Mouse (Mus musculus): ENCODE data around the gene Psapl1. TPM values are rescaled to one million over a fixed set of nuclear protein-coding genes. Genes with fewer than 3 reads are reported as not detected.

The Psapl1 gene
- polyA plus RNA-seq, 1 experiment = not detected

DNA sequence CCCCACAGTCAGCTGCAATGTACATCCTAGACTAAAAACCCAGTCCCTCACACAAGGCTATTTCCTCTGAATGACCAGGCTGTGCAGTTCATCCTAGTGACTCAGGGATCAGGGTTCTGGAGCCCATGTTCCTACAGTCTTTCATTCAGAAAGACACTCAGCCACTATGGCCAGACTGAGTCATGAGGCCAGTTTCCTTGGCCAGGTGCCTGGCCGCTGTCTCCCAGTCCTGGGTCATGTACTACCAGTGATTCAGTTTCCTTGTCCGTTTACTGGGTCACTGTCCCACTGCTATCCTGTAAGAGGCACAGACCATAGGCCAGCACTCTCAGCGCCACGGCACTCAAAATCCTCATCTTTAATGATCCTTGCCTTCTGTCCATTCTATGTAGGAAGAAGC lies 15.5 kb upstream of the Psapl1 start:
- no peak overlapping the region for H3K4me3 ChIP-seq (ENCODE audit: control insufficient read depth, low read depth, low read length)
- H3K36me3 ChIP-seq (ENCODE audit: control insufficient read depth, insufficient read depth, low read length) = no peaks in the 10 kb centered on the region
- H3K27me3 ChIP-seq (ENCODE audit: control insufficient read depth, insufficient read depth, low read length) = no peaks in the 10 kb centered on the region
- H3K4me1 ChIP-seq (ENCODE audit: control insufficient read depth, insufficient read depth, low read length) = no peaks in the 10 kb centered on the region
- no peak overlapping the region for H3K27ac ChIP-seq (ENCODE audit: control insufficient read depth, insufficient read depth, low read depth, low read length)
- TF ChIP-seq POLR2A (IDR thresholded peaks at IDR 0.05; ENCODE audit: control insufficient read depth, low read depth, low read length) (no peak), CTCF (IDR thresholded peaks at IDR 0.05; ENCODE audit: control insufficient read depth, insufficient read depth, insufficient replicate concordance, low read depth, low read length) (no peak)

DNA sequence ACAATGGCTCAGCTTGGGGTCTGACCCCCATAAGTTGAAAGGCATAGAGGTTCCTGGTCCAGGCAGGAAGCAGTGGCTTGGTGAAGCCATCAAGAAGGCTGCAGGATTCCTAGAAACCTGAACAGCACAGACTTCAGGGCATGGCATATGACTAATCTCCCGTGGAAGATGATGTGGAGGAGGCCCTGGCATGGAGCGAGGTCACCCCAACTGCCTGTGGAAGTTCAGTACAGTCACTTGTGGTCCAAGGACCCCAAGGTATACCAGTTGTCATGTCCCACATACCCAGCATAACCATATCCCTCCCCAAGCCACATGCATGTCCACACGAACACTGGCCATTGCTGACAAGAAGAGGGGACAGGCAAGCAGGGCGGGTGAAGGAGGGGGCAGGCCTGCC lies 12.5 kb upstream of the Psapl1 start:
- no peak for TF ChIP-seq CTCF (IDR thresholded peaks at IDR 0.05; ENCODE audit: control insufficient read depth, insufficient read depth, insufficient replicate concordance, low read depth, low read length)
- TF ChIP-seq POLR2A (IDR thresholded peaks at IDR 0.05; ENCODE audit: control insufficient read depth, low read depth, low read length) = no peak

DNA sequence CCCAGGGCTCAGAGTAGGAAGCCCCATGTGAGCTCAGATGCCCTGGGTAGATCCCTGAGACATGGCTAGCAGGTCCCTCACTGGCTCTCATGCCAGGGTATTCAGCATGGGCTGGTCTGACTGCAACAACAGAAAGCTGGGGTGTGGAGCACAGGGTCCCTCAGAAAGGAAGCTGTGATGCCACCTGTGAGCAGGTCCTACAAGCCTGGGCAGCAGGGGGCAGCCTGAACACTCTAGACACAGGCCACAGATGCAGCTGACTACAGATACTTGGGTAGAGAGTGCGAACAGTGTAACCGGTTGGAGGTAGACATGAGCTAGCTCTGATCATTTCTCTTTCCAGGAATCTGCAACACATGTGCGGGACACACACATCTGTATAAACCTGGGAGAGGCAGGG lies 11.9 kb upstream of the Psapl1 start:
- H3K27ac ChIP-seq (ENCODE audit: control insufficient read depth, insufficient read depth, low read depth, low read length) = no peak overlapping the region
- no peaks in the 10 kb centered on the region for H3K4me1 ChIP-seq (ENCODE audit: control insufficient read depth, insufficient read depth, low read length)
- TF ChIP-seq CTCF (IDR thresholded peaks at IDR 0.05; ENCODE audit: control insufficient read depth, insufficient read depth, insufficient replicate concordance, low read depth, low read length) (no peak), POLR2A (IDR thresholded peaks at IDR 0.05; ENCODE audit: control insufficient read depth, low read depth, low read length) (no peak)
- H3K4me3 ChIP-seq (ENCODE audit: control insufficient read depth, low read depth, low read length) = no peak overlapping the region
- no peaks in the 10 kb centered on the region for H3K27me3 ChIP-seq (ENCODE audit: control insufficient read depth, insufficient read depth, low read length)
- no peaks in the 10 kb centered on the region for H3K36me3 ChIP-seq (ENCODE audit: control insufficient read depth, insufficient read depth, low read length)

More for the DNA sequence above, 12.5 kb upstream of the Psapl1 start:
- H3K4me1 ChIP-seq (ENCODE audit: control insufficient read depth, insufficient read depth, low read length) = no peaks in the 10 kb centered on the region
- no peaks in the 10 kb centered on the region for H3K36me3 ChIP-seq (ENCODE audit: control insufficient read depth, insufficient read depth, low read length)
- H3K27ac ChIP-seq (ENCODE audit: control insufficient read depth, insufficient read depth, low read depth, low read length) = no peak overlapping the region
- H3K27me3 ChIP-seq (ENCODE audit: control insufficient read depth, insufficient read depth, low read length) = no peaks in the 10 kb centered on the region
- H3K4me3 ChIP-seq (ENCODE audit: control insufficient read depth, low read depth, low read length) = no peak overlapping the region

DNA sequence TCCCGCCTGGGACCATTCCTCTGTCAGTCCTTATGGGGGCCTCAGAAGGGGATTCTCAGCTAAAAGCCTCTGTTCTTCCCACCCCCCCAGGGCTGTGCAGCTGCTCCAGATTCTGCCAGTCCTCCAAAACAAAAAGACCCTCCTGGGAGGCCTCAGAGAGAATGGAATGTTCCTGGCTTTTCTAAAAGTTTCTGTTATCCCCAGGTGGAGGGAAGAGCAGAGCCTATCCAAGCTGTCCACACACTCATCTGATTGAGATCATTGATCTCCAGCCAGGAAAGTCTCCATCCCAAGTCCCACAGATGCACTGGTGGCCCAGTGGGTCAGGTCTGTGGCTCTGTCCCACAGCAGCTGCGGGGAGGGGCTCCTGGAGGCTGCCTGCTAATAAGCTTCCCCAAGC lies 11.1 kb upstream of the Psapl1 start:
- Histone ChIP-seq H3K27ac (ENCODE audit: control insufficient read depth, insufficient read depth, low read depth, low read length) (no peak overlapping the region), H3K27me3 (ENCODE audit: control insufficient read depth, insufficient read depth, low read length) (no peaks in the 10 kb centered on the region), H3K36me3 (ENCODE audit: control insufficient read depth, insufficient read depth, low read length) (no peaks in the 10 kb centered on the region), H3K4me3 (ENCODE audit: control insufficient read depth, low read depth, low read length) (no peak overlapping the region), H3K4me1 (ENCODE audit: control insufficient read depth, insufficient read depth, low read length) (no peaks in the 10 kb centered on the region)
- TF ChIP-seq CTCF (IDR thresholded peaks at IDR 0.05; ENCODE audit: control insufficient read depth, insufficient read depth, insufficient replicate concordance, low read depth, low read length) = no peak

DNA sequence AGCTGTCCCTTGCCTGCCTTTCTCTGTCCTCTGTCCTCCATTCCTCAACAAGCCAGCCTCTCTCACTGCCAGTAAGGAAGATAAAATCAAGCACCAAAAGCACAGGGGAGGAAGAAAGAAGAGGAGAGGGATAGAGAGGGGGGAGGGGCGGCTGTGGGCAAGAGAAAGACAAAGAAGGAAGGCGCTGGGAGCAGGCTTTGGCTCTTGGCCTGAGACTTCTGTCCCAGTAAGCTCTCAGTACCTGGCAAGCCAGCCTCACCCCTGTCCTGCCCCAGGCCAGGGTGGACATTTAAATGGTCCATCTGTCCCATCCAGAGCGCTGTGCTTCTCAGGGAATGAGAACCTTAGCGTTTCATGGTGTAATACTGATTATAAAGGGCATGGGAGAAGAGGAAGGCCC lies 9.2 kb upstream of the Psapl1 start:
- Histone ChIP-seq H3K4me1 (ENCODE audit: control insufficient read depth, insufficient read depth, low read length) (no peaks in the 10 kb centered on the region), H3K4me3 (ENCODE audit: control insufficient read depth, low read depth, low read length) (no peak overlapping the region), H3K27ac (ENCODE audit: control insufficient read depth, insufficient read depth, low read depth, low read length) (no peak overlapping the region), H3K27me3 (ENCODE audit: control insufficient read depth, insufficient read depth, low read length) (no peaks in the 10 kb centered on the region), H3K36me3 (ENCODE audit: control insufficient read depth, insufficient read depth, low read length) (no peaks in the 10 kb centered on the region)
- TF ChIP-seq CTCF (IDR thresholded peaks at IDR 0.05; ENCODE audit: control insufficient read depth, insufficient read depth, insufficient replicate concordance, low read depth, low read length) (no peak), POLR2A (IDR thresholded peaks at IDR 0.05; ENCODE audit: control insufficient read depth, low read depth, low read length) (no peak)

DNA sequence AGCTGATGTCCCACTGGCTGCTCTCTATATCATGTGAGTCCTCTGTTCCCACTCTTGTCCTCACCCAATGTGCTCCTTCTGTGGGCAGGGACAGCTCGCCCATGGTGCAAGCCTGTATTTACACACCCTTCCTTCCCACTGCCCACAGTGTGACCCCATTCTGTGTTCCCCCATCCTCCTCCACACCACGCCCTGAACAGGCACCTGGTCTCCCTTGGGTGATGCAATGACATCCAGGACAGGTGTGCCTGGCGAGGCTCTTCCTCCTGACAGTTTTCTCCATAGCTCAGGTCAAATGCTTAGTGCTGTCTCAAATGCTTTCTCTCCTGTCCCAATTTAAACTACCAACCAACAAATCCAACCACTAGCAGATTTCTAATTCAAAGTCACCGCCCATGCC lies 8.4 kb upstream of the Psapl1 start:
- no peak overlapping the region for H3K4me3 ChIP-seq (ENCODE audit: control insufficient read depth, low read depth, low read length)
- H3K27me3 ChIP-seq (ENCODE audit: control insufficient read depth, insufficient read depth, low read length) = no peaks in the 10 kb centered on the region
- H3K27ac ChIP-seq (ENCODE audit: control insufficient read depth, insufficient read depth, low read depth, low read length) = no peak overlapping the region
- TF ChIP-seq POLR2A (IDR thresholded peaks at IDR 0.05; ENCODE audit: control insufficient read depth, low read depth, low read length) (no peak), CTCF (IDR thresholded peaks at IDR 0.05; ENCODE audit: control insufficient read depth, insufficient read depth, insufficient replicate concordance, low read depth, low read length) (no peak)
- no peaks in the 10 kb centered on the region for H3K36me3 ChIP-seq (ENCODE audit: control insufficient read depth, insufficient read depth, low read length)
- no peaks in the 10 kb centered on the region for H3K4me1 ChIP-seq (ENCODE audit: control insufficient read depth, insufficient read depth, low read length)

DNA sequence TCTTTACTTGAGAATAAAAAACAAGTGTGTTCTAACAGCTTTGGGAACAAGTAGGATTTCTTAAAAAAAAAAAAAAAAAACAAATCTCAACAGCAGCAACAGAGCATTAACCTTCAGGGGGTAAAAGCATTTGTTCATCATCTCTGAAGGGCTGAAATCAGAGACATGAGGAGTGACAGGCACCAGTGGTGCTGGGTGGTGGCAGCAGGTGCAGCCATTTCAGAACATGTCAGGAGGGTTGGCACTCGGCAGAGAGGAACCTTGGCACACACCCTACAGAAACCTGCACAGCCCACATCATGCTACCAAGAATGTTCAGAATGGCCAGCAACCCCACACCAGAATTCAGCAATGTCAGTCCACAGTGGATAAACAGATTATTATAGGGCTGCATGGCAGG lies 4.3 kb upstream of the Psapl1 start:
- TF ChIP-seq POLR2A (IDR thresholded peaks at IDR 0.05; ENCODE audit: control insufficient read depth, low read depth, low read length) (no peak), CTCF (IDR thresholded peaks at IDR 0.05; ENCODE audit: control insufficient read depth, insufficient read depth, insufficient replicate concordance, low read depth, low read length) (no peak)
- H3K4me1 ChIP-seq (ENCODE audit: control insufficient read depth, insufficient read depth, low read length) = no peaks in the 10 kb centered on the region
- no peaks in the 10 kb centered on the region for H3K36me3 ChIP-seq (ENCODE audit: control insufficient read depth, insufficient read depth, low read length)
- no peak overlapping the region for H3K4me3 ChIP-seq (ENCODE audit: control insufficient read depth, low read depth, low read length)
- no peak overlapping the region for H3K27ac ChIP-seq (ENCODE audit: control insufficient read depth, insufficient read depth, low read depth, low read length)
- H3K27me3 ChIP-seq (ENCODE audit: control insufficient read depth, insufficient read depth, low read length) = no peaks in the 10 kb centered on the region

DNA sequence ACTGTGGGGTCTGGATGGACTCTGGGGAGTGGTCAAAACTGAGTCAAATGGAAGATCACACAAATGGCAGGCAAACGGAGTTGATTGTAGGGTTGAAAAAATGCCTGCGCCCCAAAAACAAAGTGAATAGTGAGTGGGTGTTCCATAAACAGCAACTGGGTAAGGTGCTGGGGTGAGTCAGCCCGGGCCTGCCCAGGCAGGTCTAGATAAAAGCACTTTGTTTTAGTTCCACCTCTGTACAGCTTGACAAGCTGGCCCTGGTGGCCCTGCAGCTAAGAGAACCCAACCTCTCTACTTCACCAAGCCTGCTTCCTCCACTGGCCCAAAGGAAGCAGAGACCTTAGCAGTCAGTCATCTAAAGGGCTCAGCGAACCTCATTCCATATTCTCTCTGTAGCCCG lies 1.0 kb upstream of the Psapl1 start:
- H3K4me3 ChIP-seq (ENCODE audit: control insufficient read depth, low read depth, low read length) = no peak overlapping the region
- H3K27me3 ChIP-seq (ENCODE audit: control insufficient read depth, insufficient read depth, low read length) = no peaks in the 10 kb centered on the region
- no peak overlapping the region for H3K27ac ChIP-seq (ENCODE audit: control insufficient read depth, insufficient read depth, low read depth, low read length)
- no peaks in the 10 kb centered on the region for H3K4me1 ChIP-seq (ENCODE audit: control insufficient read depth, insufficient read depth, low read length)
- H3K36me3 ChIP-seq (ENCODE audit: control insufficient read depth, insufficient read depth, low read length) = no peaks in the 10 kb centered on the region
- TF ChIP-seq CTCF (IDR thresholded peaks at IDR 0.05; ENCODE audit: control insufficient read depth, insufficient read depth, insufficient replicate concordance, low read depth, low read length) (no peak), POLR2A (IDR thresholded peaks at IDR 0.05; ENCODE audit: control insufficient read depth, low read depth, low read length) (no peak)

Measured in testis, adult 2 months (tissue).